Mouse (Mus musculus): ENCODE measurements at regions not wholly inside any gene's neighbourhood (a gene's known extent, or its start where the extent isn't known, plus 50 kb on each side); places are given as distances from the start of the nearest gene placed in this dataset.
A peak's percentile ranks its signal among the peaks of the same experiment; 100 is the strongest.

DNA sequence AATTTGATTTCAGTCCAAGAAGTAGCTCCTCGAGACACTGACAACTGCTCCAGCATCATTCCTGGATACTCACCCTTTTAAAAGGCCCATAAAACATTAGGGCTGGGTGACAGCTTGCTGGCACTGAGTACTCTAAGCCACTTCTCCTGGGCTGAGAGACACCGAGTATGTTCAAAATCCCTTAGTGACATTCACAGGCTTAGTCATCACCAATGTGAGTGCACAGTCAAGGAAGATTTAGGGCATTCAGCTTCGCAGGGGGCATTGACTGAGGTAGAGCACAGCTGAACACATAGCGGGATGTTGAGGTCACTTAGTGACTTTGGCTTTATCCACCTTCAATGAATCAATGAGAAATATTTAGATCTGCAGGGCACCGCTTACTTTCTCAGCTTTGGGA, 210.8 kb upstream of the Hnrnpa3 start:
- no peak for DNase-seq (ENCODE audit: low read depth, low spot score)

DNA sequence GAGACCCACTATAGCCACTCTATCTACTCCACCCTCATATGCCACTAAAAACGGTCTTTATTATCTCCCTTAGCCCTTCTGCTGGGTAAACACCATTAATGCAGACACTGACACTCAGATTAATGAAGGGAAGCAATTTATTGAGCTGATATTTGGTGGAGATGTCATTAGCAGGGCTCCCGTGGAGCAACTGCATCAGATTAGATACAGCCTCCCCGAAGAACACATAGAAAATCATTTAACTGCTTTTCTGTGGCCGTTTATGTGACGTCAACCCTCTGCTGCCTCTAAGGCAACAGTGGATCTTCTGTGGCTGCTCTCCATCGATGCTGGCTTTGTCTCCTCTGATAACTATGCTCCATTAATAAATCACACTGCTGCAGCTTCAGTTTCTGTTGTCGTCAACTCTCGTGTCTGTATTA, 207.2 kb upstream of the Hnrnpa3 start:
- no peak for DNase-seq (ENCODE audit: low read depth, low spot score)

- DNase-seq (ENCODE audit: low read depth, low spot score): no peak
These were observed 206.6 kb upstream of the Hnrnpa3 start for GRCm38 (mm10) chr2:75452274-75453148.

DNA sequence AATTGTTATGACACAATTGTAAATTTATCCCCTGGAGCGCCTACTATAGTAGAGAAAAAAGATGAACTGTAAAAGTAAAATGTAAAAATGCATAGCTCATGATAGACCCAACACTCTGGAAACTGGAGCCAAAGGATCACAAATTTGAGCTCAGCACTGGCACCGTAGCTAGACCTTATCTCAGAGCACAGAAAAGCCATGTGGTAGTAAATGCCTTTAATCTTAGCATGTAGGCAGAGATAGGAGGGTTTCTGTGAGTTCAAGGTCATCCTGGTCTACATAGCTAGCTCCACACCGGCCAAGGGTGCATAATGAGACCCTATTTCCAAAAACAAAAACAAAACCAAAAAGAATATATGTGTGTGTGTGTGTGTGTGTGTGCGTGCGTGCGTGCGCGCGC, 203.6 kb upstream of the Hnrnpa3 start:
- DNase-seq (ENCODE audit: low read depth, low spot score): no peak

DNA sequence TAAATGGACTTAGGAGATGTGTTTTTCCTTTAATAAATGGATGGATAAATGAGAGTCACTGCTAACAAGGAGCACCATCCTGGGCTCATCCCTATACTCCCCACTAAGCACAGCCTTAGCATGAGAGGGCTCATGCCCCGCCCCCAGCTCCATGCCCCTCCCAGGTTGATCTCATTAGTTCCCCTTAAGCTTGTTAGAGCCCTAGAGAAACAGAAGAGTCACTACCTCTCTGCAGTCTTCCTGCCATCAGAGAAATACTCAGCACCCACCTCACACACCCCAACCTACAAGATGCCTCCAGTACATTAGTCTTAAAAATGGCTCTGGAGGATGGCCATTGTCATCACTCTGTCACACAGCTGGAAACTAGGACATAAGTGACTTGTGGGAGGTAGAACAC, 202.8 kb upstream of the Hnrnpa3 start:
- no peak for DNase-seq (ENCODE audit: low read depth, low spot score)

GRCm38 (mm10) chr2:75457423-75457822, 201.6 kb upstream of the Hnrnpa3 start:
- no peak for DNase-seq (ENCODE audit: low read depth, low spot score)

DNA sequence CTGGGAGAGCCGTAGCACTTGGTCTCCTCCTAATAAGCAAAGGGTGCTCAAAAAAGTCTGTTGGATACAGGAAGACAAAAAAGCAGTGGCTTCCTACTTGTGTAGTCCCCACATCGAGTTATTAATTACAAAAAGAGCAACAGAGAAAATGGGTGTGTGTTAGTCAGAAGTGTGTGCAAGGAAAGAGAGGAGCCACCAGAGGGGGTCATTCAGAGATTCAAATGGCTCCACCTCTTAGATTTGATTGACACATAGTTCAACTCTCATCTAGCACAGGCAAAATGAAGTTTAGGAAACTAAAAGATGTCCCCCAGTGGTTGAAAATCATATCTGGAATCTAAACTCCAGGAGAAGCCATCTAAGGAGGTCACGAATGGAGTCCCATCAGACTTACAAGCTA, 200.2 kb upstream of the Hnrnpa3 start:
- no peak for DNase-seq (ENCODE audit: low read depth, low spot score)

DNA sequence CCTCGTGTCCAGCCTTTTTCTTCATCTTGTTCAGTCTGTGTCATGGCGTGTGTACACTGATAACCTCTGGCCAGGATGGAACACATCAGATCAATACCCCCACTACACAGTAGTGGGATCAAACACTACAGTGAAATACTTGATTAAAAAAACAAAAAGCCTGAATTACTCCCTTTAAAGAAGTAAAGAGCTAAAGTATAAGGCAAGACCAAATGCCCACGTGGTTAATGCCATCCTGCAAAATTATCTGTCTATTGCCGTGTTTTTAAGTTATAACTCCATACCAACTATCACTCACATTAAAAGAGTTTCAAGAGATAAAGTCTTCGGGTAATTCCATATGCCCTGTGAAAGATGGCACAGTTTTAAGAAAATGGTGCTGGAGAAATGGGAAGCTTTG, 198.6 kb upstream of the Hnrnpa3 start:
- no peak for DNase-seq (ENCODE audit: low read depth, low spot score)

- DNase-seq (ENCODE audit: low read depth, low spot score): no peak
These were observed 198.0 kb upstream of the Hnrnpa3 start for GRCm38 (mm10) chr2:75461019-75461418.

- no peak for DNase-seq (ENCODE audit: low read depth, low spot score)
These were observed 197.6 kb upstream of the Hnrnpa3 start for GRCm38 (mm10) chr2:75461421-75461991.

DNA sequence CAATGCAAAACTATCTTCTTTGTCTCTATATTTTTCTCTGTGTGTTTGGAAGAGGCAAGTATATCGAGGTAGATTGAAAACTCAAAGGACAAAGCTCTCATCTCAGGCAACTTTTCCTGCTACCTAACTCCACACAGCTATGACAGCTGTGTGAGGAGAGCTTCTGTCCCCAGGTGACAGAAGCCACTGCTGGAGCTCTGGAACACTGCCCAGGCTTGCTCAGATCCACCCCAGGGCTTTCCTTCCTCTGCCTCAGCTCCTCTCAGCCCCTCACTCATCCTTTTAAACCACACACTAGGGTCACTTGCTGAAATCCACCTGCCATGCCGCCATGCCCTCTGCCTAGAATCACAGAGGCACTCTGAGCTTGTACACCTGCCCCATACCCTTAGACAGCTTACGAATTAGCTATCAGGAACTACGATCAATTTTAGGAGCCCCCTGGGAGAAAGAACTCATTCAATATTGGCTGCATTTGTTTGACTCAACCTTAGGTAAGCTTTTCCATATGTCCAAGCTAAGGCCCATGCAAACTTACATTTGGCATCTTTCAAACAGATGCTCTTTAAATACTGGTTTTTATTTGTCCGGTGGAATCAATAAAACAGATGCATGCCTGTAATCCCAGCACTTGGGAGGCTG, 196.9 kb upstream of the Hnrnpa3 start:
- no peak for DNase-seq (ENCODE audit: low read depth, low spot score)

GRCm38 (mm10) chr2:75463091-75463490, 196.0 kb upstream of the Hnrnpa3 start:
- peak; percentile 35 for DNase-seq (ENCODE audit: low read depth, low spot score)

DNA sequence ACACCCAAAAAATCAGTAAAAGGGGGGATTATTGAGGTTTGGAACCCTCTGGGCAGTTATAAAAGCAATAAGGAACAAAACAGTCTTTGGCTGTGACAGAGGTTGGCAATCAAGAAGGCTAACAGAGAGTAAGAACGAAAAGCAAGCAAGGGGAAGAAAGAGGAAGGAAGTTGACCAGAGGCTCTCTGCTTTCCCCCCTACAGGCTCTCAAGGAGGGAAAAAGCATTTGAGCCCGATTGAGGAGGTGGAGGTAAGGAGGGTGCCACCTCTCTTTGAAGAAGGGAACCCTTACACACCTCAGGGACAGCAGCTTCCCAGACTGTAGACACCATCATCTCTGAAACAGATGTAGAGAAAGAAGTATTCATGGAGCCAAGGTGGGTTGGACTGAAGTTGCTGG, 194.6 kb upstream of the Hnrnpa3 start:
- no peak for DNase-seq (ENCODE audit: low read depth, low spot score)

DNA sequence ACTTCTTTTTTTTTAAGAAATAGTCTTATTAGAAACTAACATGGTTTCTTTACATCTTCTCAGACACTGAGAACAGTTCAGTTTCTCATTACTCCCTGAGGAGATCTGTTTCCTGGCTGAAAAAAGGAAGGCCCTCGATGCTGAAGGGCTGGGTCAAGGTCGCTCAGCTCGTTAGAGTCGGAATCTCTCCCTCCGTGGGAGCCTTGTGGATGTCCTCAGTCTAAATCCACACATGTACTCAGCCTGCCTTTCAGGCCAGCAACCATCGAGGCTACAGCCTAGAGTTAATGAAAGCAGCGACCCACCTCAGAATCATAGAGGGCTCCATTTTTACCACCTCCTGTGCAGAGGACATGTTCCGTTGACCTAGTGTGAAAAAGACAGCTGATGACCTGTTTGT, 190.2 kb upstream of the Hnrnpa3 start:
- DNase-seq (ENCODE audit: low read depth, low spot score): no peak

DNA sequence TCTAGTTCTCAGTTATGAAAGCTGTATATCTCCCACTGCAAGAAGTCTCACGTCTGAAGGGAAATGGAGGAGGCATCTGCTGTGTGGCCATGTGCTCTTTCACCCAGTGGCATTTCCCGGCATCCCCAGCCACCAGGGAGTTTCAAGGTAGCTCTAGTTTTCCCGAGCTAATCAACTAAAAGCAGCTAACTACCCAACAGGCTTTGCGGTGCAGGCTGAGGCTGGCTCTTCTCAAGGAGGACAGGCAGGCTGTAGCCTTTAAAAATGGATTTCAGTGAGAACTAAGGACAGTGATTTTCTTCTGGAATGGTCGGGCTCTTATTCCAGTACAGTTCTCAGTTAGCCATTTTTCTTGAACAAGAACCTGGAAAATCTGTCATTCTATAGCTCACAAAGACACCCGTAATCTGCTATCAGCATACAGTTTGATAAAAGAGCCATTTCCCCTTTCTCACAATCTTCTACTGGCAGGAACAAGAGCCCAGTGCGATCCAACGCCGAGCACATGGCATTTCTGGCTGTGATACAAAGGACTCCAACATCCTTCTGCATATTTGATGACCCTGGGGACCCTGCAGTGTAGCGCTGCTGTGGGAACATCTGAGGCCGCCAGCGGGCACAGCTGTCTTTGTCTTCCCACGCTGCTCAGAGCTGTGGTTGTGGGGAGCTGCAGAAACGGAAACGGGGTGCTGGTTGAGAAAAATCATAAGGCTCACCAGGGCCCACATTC, 188.9 kb upstream of the Hnrnpa3 start:
- DNase-seq (ENCODE audit: low read depth, low spot score): peak; percentile 75

DNA sequence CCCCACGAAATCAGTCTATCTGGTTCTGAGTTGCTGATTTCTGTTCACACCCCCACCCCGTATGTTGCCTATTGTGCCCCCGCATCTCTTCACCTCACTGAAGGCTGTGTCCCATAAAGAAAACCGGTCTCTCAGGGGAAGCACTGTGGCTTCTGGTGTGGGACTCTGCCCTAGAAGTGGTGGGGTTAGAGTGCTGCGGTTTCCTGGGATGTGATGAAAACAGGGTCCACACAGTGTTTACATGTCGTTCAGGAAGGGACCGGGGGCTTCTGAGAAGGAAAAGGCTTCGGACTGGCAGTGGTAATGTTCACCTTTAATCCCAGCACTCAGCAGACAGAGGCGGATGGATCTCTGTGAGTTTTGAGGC, 188.4 kb upstream of the Hnrnpa3 start:
- no peak for DNase-seq (ENCODE audit: low read depth, low spot score)

GRCm38 (mm10) chr2:75472489-75472888, 186.6 kb upstream of the Hnrnpa3 start:
- no peak for DNase-seq (ENCODE audit: low read depth, low spot score)

- DNase-seq (ENCODE audit: low read depth, low spot score): no peak
These were observed 184.6 kb upstream of the Hnrnpa3 start for GRCm38 (mm10) chr2:75474509-75474908.

DNA sequence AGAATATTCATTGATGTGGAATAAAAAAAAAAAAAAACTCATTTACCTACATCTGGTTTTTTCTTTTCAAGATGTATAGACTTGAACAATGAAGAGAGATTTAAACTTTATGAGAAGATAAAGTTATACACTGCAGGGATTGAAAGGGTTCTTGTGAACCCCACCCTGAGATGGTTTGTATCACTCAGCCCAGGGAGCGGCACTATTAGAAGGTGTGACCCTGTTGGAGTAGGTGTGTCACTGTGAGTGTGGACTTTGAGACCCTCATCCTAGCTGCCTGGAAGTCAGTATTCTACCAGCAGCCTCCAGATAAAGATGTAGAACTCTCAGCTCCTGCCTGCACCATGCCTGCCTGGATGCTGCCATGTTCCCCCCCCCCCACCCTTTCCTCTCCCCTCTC, 182.7 kb upstream of the Hnrnpa3 start:
- DNase-seq (ENCODE audit: low read depth, low spot score): no peak

- no peak for DNase-seq (ENCODE audit: low read depth, low spot score)
These were observed 182.0 kb upstream of the Hnrnpa3 start for GRCm38 (mm10) chr2:75477076-75477475.

DNA sequence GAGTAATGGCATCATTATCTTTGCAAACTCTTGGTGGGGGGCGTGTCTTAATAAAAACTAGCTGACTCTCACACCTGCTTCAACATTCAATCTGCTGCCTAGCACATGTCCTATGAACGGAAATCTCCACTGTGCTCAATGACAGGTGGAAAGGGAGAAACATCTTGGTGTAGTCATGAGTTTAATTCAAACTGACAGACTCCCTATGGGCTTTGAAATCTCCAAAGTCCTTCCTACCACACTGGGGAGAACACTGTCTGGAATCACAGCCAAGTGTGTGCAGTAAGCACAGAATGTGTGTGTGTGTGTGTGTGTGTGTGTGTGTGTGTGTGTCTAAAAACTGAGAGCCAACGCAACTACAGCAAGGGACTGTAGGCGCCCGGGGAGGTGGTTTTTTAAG, 179.5 kb upstream of the Hnrnpa3 start:
- no peak for DNase-seq (ENCODE audit: low read depth, low spot score)

DNA sequence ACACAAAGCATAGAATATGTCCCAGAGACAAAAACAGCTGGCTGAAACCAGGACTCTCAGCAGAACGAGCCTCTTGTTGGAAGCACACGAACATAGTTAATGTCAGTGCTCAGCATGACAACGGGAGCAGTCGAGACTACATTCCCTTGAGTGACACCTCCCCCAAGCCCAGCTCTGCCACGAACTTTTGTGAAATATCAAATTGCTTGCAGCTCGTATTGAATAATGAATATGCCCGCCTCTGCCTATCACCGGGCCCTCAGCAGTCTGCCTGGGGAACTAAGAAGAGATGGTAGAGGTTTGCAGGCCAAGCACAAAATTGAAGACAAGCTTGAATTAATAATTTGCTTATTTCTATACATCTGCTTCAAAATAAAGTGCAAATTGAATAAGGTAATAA, 177.2 kb upstream of the Hnrnpa3 start:
- DNase-seq (ENCODE audit: low read depth, low spot score): no peak
